Mouse (Mus musculus) heart, postnatal 36 days (tissue): ENCODE measurements around the gene Hacd3. TPM values are rescaled to one million over a fixed set of nuclear protein-coding genes. Genes with fewer than 3 reads are reported as not detected.
"Not testable (repeated sequence)": the region's sequence is repeated elsewhere in the genome, so short reads cannot be mapped to it uniquely, and the experiment has no call there.

Experiments used
- DNase-seq, 2 experiments: peaks; one replicate each; pipeline ENCODE4 v3.0.0; 2021 to 2022
- intact Hi-C: fragments of 180-260 bp; cut with DNase I; formaldehyde crosslinking; loops from one replicate; pipeline ENCODE4 v1.15.1; 2025
- total RNA-seq, 2 experiments: library from RNA; stranded (reverse); gene quantifications; 2 replicates each; pipeline ENCODE4 v1.2.3; 2021

Gene Hacd3
- 10 to 100 TPM; 17.3 to 18.6 TPM for total RNA-seq

DNA sequence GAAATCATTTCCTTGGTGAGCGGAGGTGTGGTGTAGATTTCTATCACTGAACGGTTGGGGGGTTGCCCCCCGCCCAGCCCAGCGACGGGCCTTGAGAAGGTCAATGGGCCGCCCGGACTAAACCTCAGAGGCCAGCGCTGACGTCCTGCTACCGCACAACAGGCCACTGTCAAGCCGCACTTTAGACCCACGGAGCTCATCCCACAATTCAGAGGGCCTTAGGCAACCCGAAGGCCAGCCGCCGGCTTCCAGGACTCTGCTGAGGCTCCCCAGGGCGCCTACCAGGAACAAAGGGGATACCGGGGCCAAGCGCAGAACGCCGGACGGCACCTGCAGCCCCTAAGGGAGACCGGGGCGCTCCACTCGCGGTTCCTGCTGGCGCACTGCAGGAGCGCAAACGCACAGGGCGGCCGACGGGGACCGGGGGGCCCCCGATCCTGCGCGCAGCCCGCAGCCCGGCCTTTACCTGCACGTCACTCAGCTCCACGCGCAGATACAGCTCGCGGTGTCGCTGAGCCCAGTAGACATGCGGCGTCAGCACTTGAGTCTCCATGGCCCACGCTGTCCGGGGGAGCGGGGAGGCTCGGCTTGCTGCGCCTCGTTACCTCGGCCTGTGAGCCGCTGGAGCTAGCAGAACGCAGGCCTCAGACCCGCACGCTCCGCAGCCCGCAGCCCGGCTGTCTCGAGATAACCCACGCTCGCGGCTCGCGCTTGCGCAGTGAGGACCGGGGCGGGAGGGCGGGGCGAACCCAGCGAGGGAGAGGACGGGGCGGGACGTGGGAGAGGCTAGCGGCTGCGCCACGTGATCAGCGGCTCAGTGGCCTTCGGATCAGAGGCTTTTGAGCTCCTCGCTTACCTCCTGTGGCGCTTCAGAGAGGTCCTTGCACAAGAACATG lies at the start of gene Hacd3:
TSS of gene Hacd3 (minus strand) at position 703 of the 896 bp plus-strand sequence.
- intact Hi-C loops = no loop called here

DNA sequence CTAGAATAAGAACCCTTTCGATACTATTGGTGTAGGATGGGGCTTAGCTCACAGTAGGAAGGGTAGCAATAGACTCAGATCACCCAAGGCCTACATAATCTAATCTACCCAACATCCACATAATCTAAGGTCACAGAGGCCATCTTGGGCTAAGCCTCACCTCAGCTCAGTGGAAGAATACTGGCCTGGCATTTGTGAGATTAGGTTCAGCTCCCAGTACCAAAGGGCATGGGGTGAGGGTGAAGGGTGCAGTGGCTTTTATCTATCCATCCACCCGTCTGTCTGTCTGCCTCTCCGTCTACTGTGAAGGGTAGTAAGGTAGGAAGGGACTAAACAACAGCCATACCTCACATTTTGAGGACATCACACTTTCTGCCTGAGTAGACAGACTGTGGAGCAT lies 49.1 kb upstream of the Hacd3 start:
- intact Hi-C loops = no loop called here
- DNase-seq = no peak

More for the DNA sequence above, at the start of gene Hacd3:
- DNase-seq = peak; percentile 84 to 88

DNA sequence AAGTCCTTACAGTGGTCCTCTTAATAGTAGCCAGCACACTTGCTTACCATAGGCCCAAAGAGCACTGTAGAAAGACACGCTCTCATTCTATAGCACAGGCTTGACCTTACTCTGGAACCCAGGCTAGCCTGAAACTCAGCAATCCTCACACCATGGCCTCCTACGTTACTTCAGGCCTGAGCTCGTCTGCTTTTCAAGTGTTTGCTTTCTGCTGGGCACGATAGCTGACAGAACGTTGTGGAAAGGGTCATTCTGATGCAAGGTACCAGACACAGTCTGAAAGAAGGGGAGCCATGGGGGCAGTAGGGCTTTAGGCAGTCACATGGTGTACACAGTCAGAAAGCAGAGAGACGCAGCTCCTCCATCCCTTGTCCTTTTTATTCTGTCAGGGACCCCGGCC lies 42.8 kb upstream of the Hacd3 start:
- DNase-seq = no peak
- intact Hi-C loops = no loop called here

DNA sequence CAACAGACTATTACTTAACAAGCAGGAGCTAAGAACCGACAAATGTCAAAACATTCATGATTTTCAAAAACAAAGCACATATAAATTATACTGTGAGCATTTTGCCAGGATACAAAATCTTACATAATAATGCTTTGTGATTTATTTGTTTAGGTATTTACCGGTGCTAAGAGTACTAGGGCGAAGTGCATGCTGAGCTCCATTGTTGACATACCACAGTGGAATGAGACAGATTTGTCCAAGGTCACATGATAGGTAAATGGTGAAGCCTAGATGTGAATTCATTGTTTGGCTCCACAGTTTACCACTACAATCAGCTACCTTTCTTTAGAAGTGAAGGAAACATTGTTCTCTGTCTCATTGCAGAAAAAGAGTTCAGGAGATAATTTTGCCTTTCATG lies 29.5 kb upstream of the Hacd3 start:
- intact Hi-C loops = no loop called here
- no peak for DNase-seq

DNA sequence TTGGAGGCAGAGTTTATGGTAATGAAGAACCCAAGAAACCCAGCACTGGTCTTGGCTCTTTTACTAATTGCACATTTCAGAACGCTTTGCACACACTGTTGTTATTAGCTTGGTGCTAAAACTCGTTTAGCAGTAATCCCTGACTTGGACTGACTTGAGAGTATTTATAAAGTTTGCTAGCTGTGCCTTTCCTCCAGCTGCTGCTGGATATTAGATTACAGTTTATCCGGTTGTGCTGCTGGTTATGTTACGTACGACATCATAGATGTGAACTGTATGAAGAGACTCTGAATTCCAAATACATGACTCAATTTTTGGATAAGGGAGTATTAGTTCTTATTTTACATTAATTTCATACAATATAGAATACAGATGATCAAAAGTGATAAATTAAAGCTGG lies 27.9 kb upstream of the Hacd3 start:
- DNase-seq = no peak
- intact Hi-C loops = no loop called here

DNA sequence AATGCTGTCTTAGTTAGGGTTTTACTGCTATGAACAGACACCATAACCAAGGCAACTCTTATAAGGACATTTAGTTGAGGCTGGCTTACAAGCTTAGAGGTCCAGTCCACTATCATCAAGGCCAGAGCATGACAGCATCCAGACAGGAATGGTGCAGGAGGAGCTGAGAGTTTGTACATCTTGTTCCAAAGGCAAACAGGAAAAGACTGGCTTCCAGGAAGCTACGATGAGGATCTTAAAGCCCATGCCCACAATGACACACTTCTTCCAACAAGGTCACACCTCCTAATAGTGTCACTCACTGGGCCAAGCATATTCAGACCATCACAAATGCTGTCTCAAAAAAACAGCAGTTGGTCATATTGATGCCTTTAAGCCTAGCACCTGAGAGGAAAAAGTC lies 25.5 kb upstream of the Hacd3 start:
- intact Hi-C loops = no loop called here
- DNase-seq = no peak

DNA sequence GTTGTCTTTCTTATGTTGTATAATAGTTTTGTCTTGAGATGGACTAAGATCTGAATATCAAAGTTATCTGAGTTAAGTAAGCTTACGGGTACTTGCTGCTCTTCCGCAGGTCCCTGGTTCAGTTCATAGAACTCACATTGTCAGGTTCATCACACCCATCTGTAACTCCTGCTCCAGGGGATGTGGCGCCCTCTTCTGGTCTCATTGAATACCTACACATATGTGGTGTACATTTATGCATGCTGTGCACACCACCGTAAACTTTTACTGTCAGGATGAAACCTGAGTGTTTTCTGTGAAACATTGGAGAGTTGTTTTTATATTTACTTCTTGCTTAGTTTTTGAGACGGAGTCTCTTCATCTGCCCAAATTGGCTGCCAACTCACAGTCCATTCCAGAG lies 19.9 kb upstream of the Hacd3 start:
- intact Hi-C loops = no loop called here
- no peak for DNase-seq

DNA sequence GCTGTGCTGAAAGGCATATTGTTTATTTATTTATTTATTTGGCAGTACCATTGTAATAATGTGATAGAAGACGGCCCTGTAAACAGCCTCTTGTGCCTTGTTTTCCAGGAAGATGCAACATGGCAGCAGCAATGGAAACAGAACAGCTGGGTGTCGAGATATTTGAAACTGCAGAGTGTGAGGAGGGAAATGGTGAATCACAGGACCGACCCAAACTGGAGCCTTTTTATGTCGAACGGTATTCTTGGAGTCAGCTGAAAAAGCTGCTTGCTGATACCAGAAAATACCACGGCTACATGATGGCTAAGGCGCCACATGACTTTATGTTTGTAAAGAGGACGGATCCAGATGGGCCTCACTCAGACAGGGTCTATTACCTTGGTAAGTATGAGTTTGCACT lies 15.4 kb upstream of the Hacd3 start:
- intact Hi-C loops = no loop called here
- DNase-seq = no peak

DNA sequence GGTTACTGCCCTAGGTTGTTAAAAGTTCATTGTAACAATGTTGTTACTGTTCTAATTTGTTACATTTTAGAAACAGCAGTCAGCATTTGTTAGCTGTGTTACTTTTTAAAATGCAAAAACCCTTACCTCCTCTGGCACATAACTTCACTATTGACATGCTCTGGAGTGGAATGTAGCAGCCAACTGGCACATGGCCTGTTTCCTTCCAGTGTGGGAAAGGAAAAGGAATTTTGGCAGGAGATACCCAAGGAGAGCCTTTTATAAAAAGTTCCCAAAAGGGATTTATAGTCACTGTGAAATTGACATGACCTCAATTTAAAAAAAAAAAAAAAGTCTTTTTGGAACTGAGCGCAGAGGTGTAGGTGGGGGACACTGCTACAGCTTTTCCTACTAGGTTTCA lies 15.0 kb upstream of the Hacd3 start:
- intact Hi-C loops = no loop called here
- peak; percentile 53 to 59 for DNase-seq

DNA sequence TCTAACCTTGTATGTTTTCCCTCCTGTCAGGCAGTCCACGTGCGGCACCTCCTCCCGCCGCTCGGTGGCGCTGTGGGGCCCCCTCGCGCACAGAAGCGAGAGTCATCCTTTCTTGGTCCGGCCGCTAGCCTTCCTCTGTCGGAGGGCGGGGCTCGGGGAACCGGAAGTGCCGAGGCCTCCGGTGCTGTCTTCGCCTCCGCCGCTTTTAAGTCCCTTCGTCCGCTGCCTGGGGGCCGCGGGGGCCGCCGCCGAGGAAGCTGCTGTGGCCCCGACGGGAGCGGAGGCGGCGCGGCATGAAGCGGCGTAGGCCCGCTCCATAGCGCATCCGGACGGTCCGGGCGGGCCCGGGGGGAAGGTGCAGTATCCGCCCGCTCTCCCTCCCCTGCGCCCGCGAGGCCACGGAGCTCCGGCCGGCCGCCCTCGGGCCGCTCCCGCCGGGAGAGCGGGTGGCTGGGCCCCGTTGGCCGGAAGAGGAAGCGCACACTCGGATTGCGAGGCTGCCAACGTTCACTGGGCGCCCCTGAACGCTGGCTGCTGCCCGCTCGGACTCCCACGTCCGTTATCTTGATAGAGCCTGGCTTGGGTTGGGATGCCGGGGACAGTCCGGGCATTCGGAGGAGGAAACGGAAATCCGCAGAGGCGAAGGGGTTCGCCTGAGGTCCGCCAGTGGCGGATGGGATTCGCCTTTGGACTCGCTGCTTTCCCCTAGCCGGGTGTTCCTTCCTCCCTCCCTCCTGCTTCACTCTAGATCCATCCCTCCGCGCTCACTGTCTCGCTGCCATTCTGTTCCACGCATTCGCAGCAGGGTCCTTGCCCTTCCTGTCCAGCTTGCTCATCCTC lies 11.0 kb upstream of the Hacd3 start, which contains the start of gene Dpp8:
TSS of gene Dpp8 (plus strand) at position 146 of the 840 bp plus-strand sequence.
- intact Hi-C loops = loop anchor here (5.0 kb wide), 2 partner anchors 90 to 165 kb away; partner anchors contain the start of gene Parp16
- peak; percentile 94 for DNase-seq

DNA sequence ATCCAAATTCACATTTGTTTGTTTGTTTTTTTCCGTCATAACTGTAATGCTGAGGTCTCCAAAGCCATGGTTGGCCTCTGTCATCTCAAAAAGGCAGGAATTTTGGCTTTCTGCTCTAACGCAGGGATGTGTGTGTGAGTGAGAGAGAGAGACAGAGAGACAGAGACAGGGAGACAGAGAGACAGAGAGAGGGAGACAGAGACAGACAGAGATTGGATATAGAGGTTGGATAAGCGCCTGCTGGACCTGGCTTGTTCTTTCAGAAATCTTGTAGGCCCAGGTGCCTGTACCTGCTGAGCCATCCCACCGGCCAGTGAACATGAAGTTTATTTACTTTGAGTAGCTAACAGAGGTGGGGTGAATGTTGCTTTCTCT lies 10.4 kb upstream of the Hacd3 start:
- DNase-seq = no peak
- intact Hi-C loops = loop anchor here (5.0 kb wide), 2 partner anchors 90 to 165 kb away; partner anchors contain the start of gene Parp16

DNA sequence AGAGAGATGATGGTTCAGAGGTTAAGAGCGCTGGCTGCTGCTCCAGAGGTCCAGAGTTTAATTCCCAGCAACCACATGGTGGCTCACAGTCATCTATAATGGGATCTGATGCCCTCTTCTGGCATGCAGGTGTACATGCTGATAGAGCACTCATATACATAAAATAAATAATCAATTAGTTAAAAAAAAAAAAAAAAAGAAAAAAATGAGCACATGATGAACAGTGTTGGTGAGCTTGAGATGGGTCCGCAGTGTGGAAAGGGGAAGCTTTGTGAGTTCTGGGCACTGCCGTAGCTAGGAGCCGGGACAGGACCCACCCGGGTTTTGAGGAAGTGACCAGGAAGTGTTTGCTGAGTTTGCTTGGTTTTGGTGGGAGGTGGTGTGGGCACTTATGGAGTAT lies 9.9 kb upstream of the Hacd3 start:
- intact Hi-C loops = loop anchor here (5.0 kb wide), 2 partner anchors 91 to 166 kb away; partner anchors contain the start of gene Parp16
- DNase-seq = not testable (repeated sequence)

DNA sequence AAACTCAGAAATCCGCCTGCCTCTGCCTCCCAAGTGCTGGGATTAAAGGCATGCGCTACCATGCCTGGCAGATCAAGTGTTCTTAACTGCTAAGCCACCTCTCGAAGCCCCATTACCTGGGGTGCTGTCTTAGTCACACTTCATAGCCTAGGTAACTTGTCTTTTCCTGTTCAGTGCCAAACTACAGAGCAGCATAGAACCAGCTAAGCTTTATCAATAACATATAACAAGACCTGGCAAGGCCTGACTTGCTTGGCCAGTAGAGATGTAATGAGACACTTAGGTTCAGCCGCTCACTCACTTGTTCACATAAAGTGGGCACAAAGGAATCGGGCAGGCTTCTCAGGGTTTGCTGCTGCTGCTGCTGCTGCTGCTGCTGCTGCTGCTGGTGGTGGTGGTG lies 6.8 kb upstream of the Hacd3 start:
- intact Hi-C loops = no loop called here
- DNase-seq = no peak

DNA sequence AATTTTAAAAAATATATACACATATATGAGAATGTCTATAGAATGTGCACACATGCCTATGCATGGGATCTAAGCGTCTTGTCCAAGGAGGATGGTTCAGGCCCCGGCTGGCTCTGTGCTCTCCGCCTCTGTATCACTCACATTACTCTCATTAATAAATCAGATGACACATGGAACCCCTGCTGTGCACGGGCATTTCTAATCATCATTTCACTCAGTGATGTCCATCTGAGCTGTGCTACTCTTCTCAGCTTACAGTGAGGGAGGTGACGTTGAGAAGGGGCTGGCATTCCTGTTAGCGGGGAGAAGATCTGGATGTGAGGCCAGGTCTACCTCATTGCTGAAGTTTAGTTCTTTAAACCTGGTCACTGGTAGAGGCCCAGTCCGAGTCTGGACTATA lies 5.7 kb upstream of the Hacd3 start:
- no peak for DNase-seq
- intact Hi-C loops = no loop called here

DNA sequence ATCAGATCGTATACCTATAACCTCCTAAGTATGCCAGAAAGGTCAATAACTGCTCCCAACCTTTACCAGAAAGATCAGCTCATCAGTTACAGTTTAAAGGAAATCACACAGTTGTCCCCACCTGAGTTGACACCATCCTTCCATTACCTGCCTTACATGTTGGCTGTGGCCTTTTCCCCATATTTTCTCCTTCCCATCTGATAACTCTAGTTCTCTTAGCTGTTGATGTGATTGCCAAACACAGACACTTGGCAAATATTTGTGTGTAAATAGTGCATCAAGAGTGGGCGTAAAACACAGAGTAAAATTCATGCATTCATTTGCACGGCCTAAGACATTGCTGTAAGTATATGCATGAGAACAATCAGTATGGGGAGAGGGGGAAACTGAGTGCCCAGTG lies 2.0 kb upstream of the Hacd3 start:
- intact Hi-C loops = no loop called here
- no peak for DNase-seq

DNA sequence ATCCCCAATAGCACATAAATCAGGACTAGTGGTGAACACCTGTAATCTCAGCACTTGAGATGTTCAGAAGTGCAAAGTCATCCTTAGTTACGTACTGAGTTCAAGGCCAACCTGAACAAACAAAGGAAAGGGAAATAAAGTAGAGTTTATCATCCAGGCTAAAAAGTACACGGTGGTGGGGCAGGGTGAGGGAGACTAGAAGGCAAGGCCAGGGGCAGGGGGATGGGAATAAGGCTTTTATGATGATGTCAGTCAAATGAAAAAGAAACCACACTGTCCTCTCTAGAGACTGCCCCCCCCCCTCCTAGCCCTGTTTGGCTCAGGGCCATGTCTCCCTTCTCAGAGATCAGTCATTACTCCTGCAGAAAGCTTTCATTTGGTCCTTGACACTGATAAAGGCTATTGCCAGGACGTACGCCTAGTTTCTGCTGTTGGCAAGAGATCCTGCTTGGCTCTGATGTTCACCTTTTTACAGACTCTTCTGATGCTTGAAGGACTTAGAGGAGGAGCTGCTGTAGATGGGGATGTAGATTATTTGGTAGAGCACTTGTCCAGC lies 1.2 kb upstream of the Hacd3 start:
- intact Hi-C loops = no loop called here

DNA sequence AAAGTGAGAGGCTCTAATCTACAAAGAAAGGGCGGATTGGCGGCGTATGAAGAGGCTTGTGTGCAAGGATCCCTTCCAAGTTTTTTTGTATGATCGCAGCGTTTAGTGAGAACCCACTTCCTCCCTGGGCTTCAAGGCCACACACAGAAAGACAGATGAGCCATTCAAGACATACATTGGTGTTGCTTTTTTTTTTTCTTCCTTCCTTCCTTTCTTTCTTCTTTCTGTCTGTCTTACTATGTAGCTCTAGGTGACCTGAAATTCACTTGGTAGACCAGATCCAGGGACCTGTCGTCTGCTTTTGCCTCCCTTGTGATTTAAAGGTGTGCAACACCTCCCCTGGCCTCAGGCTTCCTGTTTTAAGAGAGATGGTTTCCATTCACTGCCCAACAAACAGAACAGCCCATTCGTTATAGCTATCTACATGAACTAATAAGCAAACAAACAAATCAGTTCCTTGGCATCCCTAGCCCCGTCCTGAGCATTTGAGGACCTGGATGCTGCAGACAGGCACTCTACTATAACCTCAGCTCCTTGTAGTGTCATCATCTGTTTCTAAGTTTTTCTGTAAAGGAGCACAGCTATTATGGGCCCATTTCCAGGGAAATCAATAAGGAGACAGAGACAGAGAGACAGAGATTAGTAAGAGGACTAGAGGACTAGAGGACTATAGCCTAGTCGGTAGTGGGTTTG lies 540 bp upstream of the Hacd3 start:
- DNase-seq = no peak
- intact Hi-C loops = no loop called here

More for the DNA sequence above, 1.2 kb upstream of the Hacd3 start:
- DNase-seq = no peak

DNA sequence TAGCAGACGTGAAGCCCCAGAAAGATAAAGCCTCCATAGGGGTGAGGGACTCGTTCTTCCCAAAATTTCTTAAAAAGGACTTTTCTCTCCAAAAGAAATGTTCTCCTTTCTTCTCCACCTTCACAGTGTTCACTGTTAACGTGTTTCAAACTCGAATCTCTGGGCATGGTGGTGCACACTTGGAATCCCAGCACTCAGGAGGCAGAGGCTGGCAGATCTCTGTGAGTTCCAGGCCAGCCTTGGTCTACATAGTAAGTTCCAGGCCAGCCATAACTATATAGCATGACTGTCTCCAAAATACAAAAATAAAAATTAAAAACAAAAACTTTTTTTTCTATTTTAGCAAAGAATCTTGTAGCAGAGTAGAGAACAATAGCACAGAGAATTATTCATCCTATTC lies 1.4 kb downstream of the Hacd3 start:
- intact Hi-C loops = no loop called here
- no peak for DNase-seq

DNA sequence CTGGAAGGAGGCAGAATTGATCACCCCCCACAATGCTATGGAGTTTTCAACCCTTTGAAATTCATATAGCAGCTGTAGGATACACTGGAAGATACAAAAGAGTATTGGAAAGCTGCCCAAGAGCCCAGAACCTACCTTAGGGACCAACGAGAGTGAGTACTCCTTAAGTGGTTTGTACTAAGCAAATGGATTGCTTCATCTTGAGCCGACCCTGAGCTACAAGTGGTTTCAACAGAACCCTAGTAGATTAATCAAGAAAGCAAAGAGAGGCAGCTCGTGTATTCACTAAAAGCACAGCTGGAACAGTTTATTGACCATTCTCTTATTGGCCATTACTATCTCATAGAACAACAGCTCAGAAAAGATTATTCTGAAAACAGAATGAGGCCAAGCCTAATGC lies 2.3 kb downstream of the Hacd3 start:
- intact Hi-C loops = no loop called here

DNA sequence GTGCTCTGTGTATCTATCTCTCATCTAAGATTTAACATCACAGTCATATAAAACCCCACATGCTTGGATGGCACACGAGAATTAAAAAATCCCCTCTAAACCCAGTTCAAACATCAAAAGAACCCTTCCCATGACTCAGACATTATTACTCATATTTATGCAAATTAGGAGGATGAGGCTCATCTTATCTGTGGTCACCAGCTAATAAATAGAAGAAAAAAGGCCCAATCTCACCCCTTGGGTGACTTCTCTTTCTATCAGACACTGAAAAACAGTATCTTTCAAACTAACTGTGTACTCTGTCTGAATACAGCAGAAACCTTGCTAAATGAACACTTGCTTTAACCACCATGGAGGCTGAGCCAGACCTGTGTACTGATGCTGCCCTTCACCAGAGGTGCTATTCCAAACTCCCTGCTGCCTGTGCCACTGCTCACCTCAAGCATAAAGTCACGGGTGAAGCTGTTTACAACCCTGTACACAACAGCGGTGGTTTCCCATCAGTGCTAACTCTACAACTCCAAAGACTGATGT lies 2.8 kb downstream of the Hacd3 start:
- DNase-seq = no peak
- intact Hi-C loops = no loop called here

More for the DNA sequence above, 2.3 kb downstream of the Hacd3 start:
- no peak for DNase-seq
